ENCODE assay signal across 13 mouse cellular contexts in the genomic region with DNA sequence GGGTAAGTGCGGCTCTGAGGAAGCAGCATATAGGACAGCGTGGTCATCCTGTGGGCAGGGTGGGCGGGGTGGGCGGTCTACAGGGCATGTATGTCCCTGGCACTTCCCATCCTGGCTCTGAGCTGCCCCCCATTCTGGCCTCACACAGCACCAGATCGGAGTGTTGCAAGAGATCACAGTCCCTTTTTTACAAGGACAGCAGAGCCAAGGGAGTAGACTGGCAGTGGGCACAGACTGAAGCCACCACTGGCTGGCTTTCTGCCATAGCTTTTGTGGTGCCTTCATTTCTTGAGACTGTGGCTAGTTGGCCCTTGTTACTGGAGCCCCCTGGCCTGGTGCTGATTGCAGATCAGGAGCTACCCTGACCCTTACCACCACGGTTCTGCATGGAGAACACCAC. TPM values are rescaled to one million over a fixed set of nuclear protein-coding genes. Genes with fewer than 3 reads are reported as not detected.
DNase-seq lines count a peak whose midpoint lies in the region; ATAC-seq and TF ChIP-seq lines count a peak whose summit lies in the region.
"Had no signal": no experiment of that assay in that cellular context is flagged by ENCODE, and none has a peak within 500 bp of the region (broad histone marks: within the 10 kb centered on the region; RNA-seq: fewer than 3 reads in every experiment).

No protein-coding gene starts in this region.

- no peak for DNase-seq in forebrain, postnatal 0 days
- no peak for DNase-seq in lung, adult 2 months
- DNase-seq in gastrocnemius, postnatal 10 days, result no peak
- DNase-seq: cerebellum, adult 11-12 months; gastrocnemius, postnatal 36 days; thymus, postnatal 36 days had no signal

- H3K36me3 ChIP-seq in forebrain, postnatal 0 days (ENCODE audit: insufficient read depth), result peaks cover 19% of the 10 kb centered on the region; the same call in 1 of the 2 replicates
- peaks cover 5% of the 10 kb centered on the region for H3K36me3 ChIP-seq in forebrain, embryonic 12.5 days (replicated peaks)
- no peaks in the 10 kb centered on the region for H3K36me3 ChIP-seq in intestine, postnatal 0 days (ENCODE audit: control insufficient read depth, insufficient read depth)
- no peaks in the 10 kb centered on the region for H3K36me3 ChIP-seq in intestine, embryonic 15.5 days
- no peaks in the 10 kb centered on the region for H3K36me3 ChIP-seq in lung, embryonic 16.5 days (ENCODE audit: control insufficient read depth, insufficient read depth, low read length)
- H3K36me3 ChIP-seq: hindbrain, embryonic 15.5 days had no signal

- WGBS in forebrain, postnatal 0 days, result 79% methylated on average over 6 of the region's 6 CpGs
- 92% methylated on average over 6 of the region's 6 CpGs for WGBS in forebrain, embryonic 12.5 days
- 74% methylated on average over 6 of the region's 6 CpGs for WGBS in intestine, postnatal 0 days
- WGBS in intestine, embryonic 15.5 days, result 76% methylated on average over 6 of the region's 6 CpGs
- WGBS in lung, embryonic 16.5 days, result 70% methylated on average over 6 of the region's 6 CpGs
- WGBS in lung, adult 2 months, result 60% methylated on average over 6 of the region's 6 CpGs

- no peaks in the 10 kb centered on the region for H3K4me1 ChIP-seq in forebrain, postnatal 0 days (ENCODE audit: insufficient read depth)
- H3K4me1 ChIP-seq in forebrain, embryonic 12.5 days, result peaks cover 11% of the 10 kb centered on the region
- no peaks in the 10 kb centered on the region for H3K4me1 ChIP-seq in intestine, postnatal 0 days (replicated peaks; ENCODE audit: control insufficient read depth, insufficient read depth, low read length)
- H3K4me1 ChIP-seq in intestine, embryonic 15.5 days (replicated peaks), result 0 out of 2 replicates have a peak, but pooled peaks cover 9% of the 10 kb centered on the region
- H3K4me1 ChIP-seq in lung, embryonic 16.5 days (replicated peaks; ENCODE audit: control insufficient read depth, insufficient read depth, low read length), result peaks cover 9% of the 10 kb centered on the region
- no peaks in the 10 kb centered on the region; the same call in 1 of the 2 replicates for H3K4me1 ChIP-seq in lung, adult 2 months (ENCODE audit: control insufficient read depth, insufficient read depth, low read length)
- H3K4me1 ChIP-seq: hindbrain, embryonic 15.5 days had no signal

- H3K9me3 ChIP-seq in forebrain, postnatal 0 days (ENCODE audit: low read length), result no peaks in the 10 kb centered on the region
- no peaks in the 10 kb centered on the region for H3K9me3 ChIP-seq in forebrain, embryonic 12.5 days
- no peaks in the 10 kb centered on the region for H3K9me3 ChIP-seq in intestine, postnatal 0 days (ENCODE audit: control insufficient read depth)
- H3K9me3 ChIP-seq in intestine, embryonic 15.5 days, result no peaks in the 10 kb centered on the region
- no peaks in the 10 kb centered on the region for H3K9me3 ChIP-seq in lung, embryonic 16.5 days (ENCODE audit: control insufficient read depth, low read length)
- H3K9me3 ChIP-seq: hindbrain, embryonic 15.5 days had no signal

- no peak overlapping the region for H3K27ac ChIP-seq in forebrain, postnatal 0 days (ENCODE audit: low read depth, low read length)
- no peak overlapping the region for H3K27ac ChIP-seq in forebrain, embryonic 12.5 days
- H3K27ac ChIP-seq in intestine, postnatal 0 days (ENCODE audit: low read depth, low read length), result no peak overlapping the region
- no peak overlapping the region for H3K27ac ChIP-seq in intestine, embryonic 15.5 days
- peak overlapping the region; percentile 38 for H3K27ac ChIP-seq in lung, embryonic 16.5 days (ENCODE audit: low read length)
- H3K27ac ChIP-seq: hindbrain, embryonic 15.5 days had no signal

- 0 out of 2 replicates have a peak, but pooled peaks have one; percentile 21 for ATAC-seq in forebrain, postnatal 0 days
- ATAC-seq in forebrain, embryonic 12.5 days (ENCODE audit: low FRiP score), result no peak
- ATAC-seq in intestine, postnatal 0 days, result 0 out of 2 replicates have a peak, but pooled peaks have one; percentile 29
- ATAC-seq in intestine, embryonic 15.5 days, result no peak; the same call in 1 of the 2 replicates
- peak; percentile 31; the same call in 1 of the 2 replicates for ATAC-seq in lung, embryonic 16.5 days (ENCODE audit: low read depth)
- ATAC-seq in hematopoietic stem cell, adult 5-6 weeks (replicated peaks in 1 of 2; ENCODE audit: insufficient read depth in 1 of 2, low FRiP score in 2 of 2, low TSS enrichment in 1 of 2, low read depth in 1 of 2, poor library complexity in 2 of 2, severe bottlenecking in 2 of 2), result peak; percentile 12 to 43; a peak in 2 of 4 replicates
- ATAC-seq: Patski had no signal

- H3K4me2 ChIP-seq in forebrain, postnatal 0 days (ENCODE audit: low read depth), result no peak overlapping the region
- H3K4me2 ChIP-seq in forebrain, embryonic 12.5 days, result no peak overlapping the region
- no peak overlapping the region for H3K4me2 ChIP-seq in intestine, postnatal 0 days (replicated peaks; ENCODE audit: low read depth)
- no peak overlapping the region for H3K4me2 ChIP-seq in intestine, embryonic 15.5 days (replicated peaks)
- no peak overlapping the region for H3K4me2 ChIP-seq in lung, embryonic 16.5 days (ENCODE audit: low read depth, low read length)
- H3K4me2 ChIP-seq: hindbrain, embryonic 15.5 days had no signal

- H3K27me3 ChIP-seq in forebrain, postnatal 0 days (ENCODE audit: insufficient read depth, low read length), result no peaks in the 10 kb centered on the region
- peaks cover 7% of the 10 kb centered on the region; the same call in 1 of the 2 replicates for H3K27me3 ChIP-seq in forebrain, embryonic 12.5 days
- H3K27me3 ChIP-seq in intestine, postnatal 0 days (replicated peaks; ENCODE audit: control insufficient read depth, insufficient read depth, low read length), result no peaks in the 10 kb centered on the region
- no peaks in the 10 kb centered on the region for H3K27me3 ChIP-seq in intestine, embryonic 15.5 days (replicated peaks)
- H3K27me3 ChIP-seq in lung, embryonic 16.5 days (ENCODE audit: control insufficient read depth, insufficient read depth, low read depth, low read length), result no peaks in the 10 kb centered on the region

- H3K9ac ChIP-seq in forebrain, postnatal 0 days, result no peak overlapping the region
- no peak overlapping the region for H3K9ac ChIP-seq in forebrain, embryonic 12.5 days
- H3K9ac ChIP-seq in intestine, postnatal 0 days (ENCODE audit: low read depth, low read length), result no peak overlapping the region
- no peak overlapping the region for H3K9ac ChIP-seq in intestine, embryonic 15.5 days
- no peak overlapping the region for H3K9ac ChIP-seq in lung, embryonic 16.5 days (ENCODE audit: low read length)
- H3K9ac ChIP-seq: hindbrain, embryonic 15.5 days had no signal

- no peak for TF ChIP-seq CTCF in forebrain, postnatal 0 days (IDR thresholded peaks at IDR 0.05; ENCODE audit: low read depth)
- TF ChIP-seq CTCF in intestine, postnatal 0 days (IDR thresholded peaks at IDR 0.05; ENCODE audit: low read depth), result no peak
- no peak for TF ChIP-seq CTCF in lung, adult 2 months (IDR thresholded peaks at IDR 0.05; ENCODE audit: insufficient read depth, low read length)

- TF ChIP-seq POLR2A in lung, adult 2 months (IDR thresholded peaks at IDR 0.05; ENCODE audit: borderline replicate concordance, extremely low read depth, low read depth, low read length), result no peak

- H3K4me3 ChIP-seq in forebrain, postnatal 0 days (ENCODE audit: low read depth, low read length), result no peak overlapping the region
- H3K4me3 ChIP-seq in forebrain, embryonic 12.5 days (replicated peaks), result no peak overlapping the region
- H3K4me3 ChIP-seq in intestine, postnatal 0 days (ENCODE audit: low read depth, low read length), result no peak overlapping the region
- H3K4me3 ChIP-seq in intestine, embryonic 15.5 days (replicated peaks), result no peak overlapping the region
- H3K4me3 ChIP-seq in lung, embryonic 16.5 days (ENCODE audit: low read length), result no peak overlapping the region
- no peak overlapping the region for H3K4me3 ChIP-seq in lung, adult 2 months (replicated peaks; ENCODE audit: extremely low read depth, low read depth, low read length)
- H3K4me3 ChIP-seq: hindbrain, embryonic 15.5 days had no signal

RNA-seq across cellular contexts. Expression of a gene that starts 6.0 kb away (rescaled TPM):
- 1.5 and 2.6 TPM in 2 replicates for total RNA-seq in forebrain, postnatal 0 days (2014; rRNA removed)
- polyA plus RNA-seq in forebrain, postnatal 0 days (2015; fragmentation: Nextera tagmentation; extraction: Ambion mirVana), result 1.9 and 2.4 TPM in 2 replicates
- polyA plus RNA-seq in forebrain, embryonic 12.5 days (2016; fragmentation: Nextera tagmentation; extraction: Ambion mirVana), result 2.7 and 3.0 TPM in 2 replicates
- 0.35 and 0.41 TPM in 2 replicates for polyA plus RNA-seq in intestine, postnatal 0 days (2015; fragmentation: Nextera tagmentation; extraction: Ambion mirVana)
- 0.19 and 0.76 TPM in 2 replicates for polyA plus RNA-seq in intestine, embryonic 15.5 days (2015; fragmentation: Nextera tagmentation; extraction: Ambion mirVana)
- 0.29 and 0.62 TPM in 2 replicates for polyA plus RNA-seq in lung, embryonic 16.5 days (2015; fragmentation: Nextera tagmentation; extraction: Ambion mirVana)
- polyA plus RNA-seq in lung, adult 2 months (2012; rRNA removed), result 0.23 and 0.33 TPM in 2 replicates
- total RNA-seq in hematopoietic stem cell, adult 5-6 weeks (2017), result 3.4 and 6.3 TPM in 2 replicates
- total RNA-seq in gastrocnemius, postnatal 10 days (2021), result 1 to 10 TPM in 1 of 2 experiments, under 1 TPM in 1; 0.72 to 1.1 TPM
- polyA plus RNA-seq: Patski had no signal

Comparison
In these comparisons a context has a peak if more than half of its experiments do, and no peak if none do; other contexts are left out.
1. ATAC-seq: peak in forebrain, postnatal 0 days (single experiment), intestine, postnatal 0 days (single experiment), lung, embryonic 16.5 days (single experiment) and hematopoietic stem cell, adult 5-6 weeks (2 of 2); none in forebrain, embryonic 12.5 days (single experiment) and intestine, embryonic 15.5 days (single experiment).